Mouse (Mus musculus) bone marrow macrophage, adult 2 months (primary cell): ENCODE data around the gene Abcc10. TPM values are rescaled to one million over a fixed set of nuclear protein-coding genes. Genes with fewer than 3 reads are reported as not detected.
A peak's percentile ranks its signal among the peaks of the same experiment; 100 is the strongest.

Source experiments
- H3K27ac ChIP-seq: 2 replicates; pipeline ENCODE4 v1.5.1; 2012; ENCODE audit warnings: low read depth, low read length; ENCODE audit not compliant: insufficient read depth
- H3K4me1 ChIP-seq: 2 replicates; pipeline ENCODE4 v1.6.1; 2012; ENCODE audit warnings: low read length; ENCODE audit not compliant: control insufficient read depth, insufficient read depth
- H3K4me3 ChIP-seq: 2 replicates; pipeline ENCODE4 v1.5.1; 2012; ENCODE audit warnings: mild to moderate bottlenecking, low read length, moderate library complexity; ENCODE audit not compliant: insufficient read depth
- CTCF ChIP-seq: IDR thresholded peaks from 2 replicates; pipeline ENCODE4 v1.5.1; 2012; ENCODE audit warnings: low read depth, mild to moderate bottlenecking, low read length, moderate library complexity
- POLR2A ChIP-seq: IDR thresholded peaks from 2 replicates; pipeline ENCODE4 v1.6.1; 2012; ENCODE audit warnings: mild to moderate bottlenecking, low read depth, low read length, borderline replicate concordance
- polyA plus RNA-seq: library from polyadenylated mRNA; stranded (reverse); fragments of >200 nt; gene quantifications from 2 replicates; pipeline ENCODE4 v1.2.4, GENCODE M21; 2012; ENCODE audit not compliant: missing spikeins, insufficient read depth, insufficient read length

Abcc10 gene
- polyA plus RNA-seq, 1 experiment, result 5.4 TPM

DNA sequence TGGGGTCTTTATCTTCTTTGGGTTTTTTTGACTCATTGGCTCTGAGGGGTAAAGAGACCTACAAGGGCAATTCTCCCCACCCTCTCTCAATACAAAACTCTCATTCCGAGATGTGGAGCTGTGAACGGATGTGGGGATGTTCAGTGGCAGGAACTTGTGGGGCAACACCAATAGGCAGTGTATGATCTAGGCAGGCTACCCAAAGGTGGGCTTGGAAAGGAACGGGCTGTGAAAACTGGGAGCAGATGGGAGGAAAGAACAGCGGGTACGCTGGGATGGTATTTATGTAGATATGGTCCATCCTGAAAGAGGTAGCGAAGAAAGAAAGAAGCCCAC is 31.2 kb downstream of the Abcc10 start:
- H3K27ac ChIP-seq, result no peak overlapping the region
- H3K4me1 ChIP-seq, result peaks cover 4% of the 10 kb centered on the region
- TF ChIP-seq POLR2A (no peak), CTCF (no peak)
- peak overlapping the region; percentile 39 for H3K4me3 ChIP-seq

DNA sequence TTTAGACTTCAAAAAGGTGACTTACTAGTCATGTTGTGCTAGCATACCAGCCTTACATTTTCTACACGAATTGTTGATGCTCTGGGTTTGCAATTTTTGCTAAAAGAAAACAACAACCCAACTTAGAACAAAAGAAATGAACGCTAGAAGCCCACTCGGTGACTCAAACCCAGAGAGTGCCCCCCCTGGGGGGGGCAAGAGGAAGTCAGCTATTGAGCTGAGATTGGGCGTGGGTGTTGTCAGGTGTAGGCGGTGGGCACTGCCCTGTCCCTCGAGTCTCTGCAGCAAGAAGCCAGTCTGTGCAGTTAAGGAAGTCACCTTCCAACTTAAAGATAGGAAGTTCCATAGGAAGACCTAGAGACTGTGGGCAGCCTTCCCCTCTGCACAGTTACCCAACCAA is 31.6 kb downstream of the Abcc10 start:
- Histone ChIP-seq H3K27ac (no peak overlapping the region), H3K4me1 (peaks cover 4% of the 10 kb centered on the region), H3K4me3 (no peak overlapping the region)
- TF ChIP-seq CTCF (no peak), POLR2A (no peak)

DNA sequence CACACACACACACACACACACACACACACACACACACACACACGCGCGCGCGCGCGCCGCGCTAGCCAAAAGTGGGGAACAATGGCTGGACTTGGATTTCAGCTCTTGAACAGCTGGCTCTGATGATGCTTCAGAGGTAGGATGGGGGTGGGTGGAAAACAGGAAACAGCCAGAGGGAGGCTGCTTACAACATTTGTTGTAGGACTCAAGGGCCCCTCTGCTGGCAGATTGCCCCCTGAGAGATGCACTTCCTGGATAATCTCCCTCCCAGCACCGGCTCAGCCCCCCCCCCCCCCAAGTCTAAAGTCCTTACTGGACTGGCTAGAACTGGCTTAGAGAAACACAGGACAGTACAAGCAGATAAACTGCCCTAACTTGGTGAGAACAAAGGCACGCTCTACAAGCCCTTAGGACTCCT is 40.5 kb downstream of the Abcc10 start:
- peaks cover 6% of the 10 kb centered on the region for H3K4me1 ChIP-seq
- no peak overlapping the region for H3K27ac ChIP-seq
- H3K4me3 ChIP-seq, result no peak overlapping the region
- TF ChIP-seq CTCF, result no peak
- TF ChIP-seq POLR2A, result no peak

DNA sequence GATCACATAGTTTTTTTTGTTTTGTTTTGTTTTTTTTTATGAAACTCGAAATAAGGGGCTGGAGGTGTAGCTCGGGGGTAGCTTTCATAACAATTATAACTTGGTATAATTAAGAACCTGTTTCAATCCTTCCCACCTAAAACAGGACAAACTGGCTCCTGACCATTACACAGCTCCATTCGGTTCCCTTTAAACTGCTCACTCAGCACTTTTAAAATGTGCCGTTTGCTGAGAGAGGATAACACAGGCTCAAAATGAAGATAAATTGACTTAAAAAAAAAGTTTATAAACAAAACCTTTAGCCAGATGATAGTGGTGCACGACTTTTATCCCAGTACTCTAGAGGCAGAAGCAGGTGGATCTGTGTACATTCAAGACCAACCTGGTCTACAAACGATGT is 42.7 kb downstream of the Abcc10 start:
- Histone ChIP-seq H3K4me3 (no peak overlapping the region), H3K4me1 (peaks cover 12% of the 10 kb centered on the region), H3K27ac (no peak overlapping the region)
- TF ChIP-seq CTCF (no peak), POLR2A (no peak)

DNA sequence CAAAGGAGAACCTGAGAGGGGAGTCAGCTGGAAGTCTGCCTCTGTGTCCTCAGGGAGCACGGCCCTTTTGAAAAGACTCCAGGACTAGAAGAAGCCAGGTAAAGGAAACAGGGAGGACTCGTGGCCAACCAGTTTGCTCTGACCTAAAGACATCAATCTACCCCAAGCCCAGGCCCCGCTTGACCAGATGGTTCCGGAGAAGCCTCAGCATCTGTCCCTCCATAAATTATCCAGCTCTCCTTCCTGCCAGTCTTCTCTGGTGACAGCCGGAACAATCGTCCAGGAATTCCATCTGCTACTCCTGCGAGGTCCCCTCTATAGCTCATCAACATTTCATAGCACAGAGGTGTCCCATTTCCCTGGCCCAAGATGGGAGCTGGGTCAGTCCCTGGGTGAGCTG is 43.5 kb downstream of the Abcc10 start:
- H3K4me1 ChIP-seq, result peaks cover 12% of the 10 kb centered on the region
- no peak for TF ChIP-seq CTCF
- no peak overlapping the region for H3K4me3 ChIP-seq
- no peak overlapping the region for H3K27ac ChIP-seq

DNA sequence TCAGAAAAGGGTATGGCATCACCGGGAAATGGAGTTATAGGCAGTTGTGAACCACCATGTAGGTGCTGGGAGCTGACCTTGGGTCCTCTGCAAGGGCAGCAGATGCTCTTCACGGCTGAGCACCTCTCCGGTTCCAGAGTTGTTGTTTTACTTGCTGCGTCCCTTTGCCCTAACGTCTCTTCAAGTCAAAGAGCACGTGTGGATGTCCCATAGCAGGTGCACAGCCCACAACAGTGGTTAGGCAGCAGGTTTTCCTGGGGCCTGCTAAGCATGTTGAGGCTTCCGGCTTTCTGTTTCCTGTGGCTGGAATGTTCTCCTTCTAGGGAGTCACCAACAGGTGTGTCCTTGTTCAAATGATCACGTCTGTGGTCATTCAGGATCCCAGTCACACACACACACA is 44.2 kb downstream of the Abcc10 start:
- Histone ChIP-seq H3K27ac (no peak overlapping the region), H3K4me3 (no peak overlapping the region), H3K4me1 (peaks cover 12% of the 10 kb centered on the region)
- TF ChIP-seq CTCF (no peak), POLR2A (no peak)

DNA sequence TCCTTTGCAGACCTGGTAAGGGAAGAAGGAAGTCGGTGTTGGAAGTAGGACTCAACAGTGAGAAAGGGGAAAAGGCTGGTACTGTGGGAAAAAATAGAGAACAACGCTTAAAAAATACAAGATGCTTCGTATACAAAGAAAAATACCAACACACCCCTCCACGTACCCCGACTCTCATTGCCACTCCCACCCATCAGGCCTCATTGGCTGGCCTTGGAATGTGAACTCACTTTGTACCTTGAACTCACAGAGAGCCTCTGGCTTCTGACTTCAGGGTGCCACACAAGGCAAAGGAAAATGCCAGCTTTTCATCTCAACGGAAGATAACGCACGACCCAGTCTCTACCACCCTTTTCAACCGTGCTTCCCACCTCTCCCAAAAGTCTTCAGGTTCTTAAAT is 45.0 kb downstream of the Abcc10 start:
- peak overlapping the region; percentile 88 for H3K4me3 ChIP-seq
- peaks cover 12% of the 10 kb centered on the region for H3K4me1 ChIP-seq
- TF ChIP-seq POLR2A, result no peak
- no peak for TF ChIP-seq CTCF
- H3K27ac ChIP-seq, result no peak overlapping the region

DNA sequence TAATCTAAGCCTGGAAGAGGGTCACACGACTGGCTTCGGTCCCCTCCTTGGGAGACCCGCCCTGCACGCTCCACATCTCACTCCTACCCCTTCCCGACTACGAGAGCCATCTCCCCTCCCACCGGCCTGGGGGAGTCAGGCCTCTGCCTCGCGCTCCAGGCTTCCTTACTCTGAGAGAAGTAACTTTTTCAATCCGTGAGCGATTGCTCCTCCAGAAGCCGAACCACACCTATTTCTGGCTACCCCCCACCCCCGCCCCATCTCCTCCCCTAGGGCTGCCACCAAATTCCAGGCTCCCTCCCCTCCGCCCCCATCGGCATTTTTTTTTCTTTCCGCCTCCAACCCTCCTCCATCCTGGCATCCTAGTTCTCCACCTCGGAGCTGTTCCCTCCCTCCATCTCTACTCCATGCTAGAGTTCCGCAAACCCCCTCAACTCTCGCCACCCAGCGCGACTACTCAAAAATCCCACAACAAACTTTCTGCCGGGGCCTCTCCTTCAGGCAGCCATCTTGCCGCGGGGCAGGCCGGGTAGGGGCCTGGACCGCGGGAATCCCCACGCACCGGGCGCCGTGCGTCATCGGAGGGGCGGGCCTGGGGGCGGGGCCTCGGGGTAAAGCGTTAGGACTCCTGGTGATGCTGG is 45.5 kb downstream of the Abcc10 start, which contains the start of gene Tjap1:
Tjap1 (minus strand) TSS at position 544 of the 641 bp plus-strand sequence.
- peak; percentile 64; the same call in 1 of the 2 replicates for TF ChIP-seq POLR2A
- TF ChIP-seq CTCF, result no peak
- Histone ChIP-seq H3K27ac (peak within 1 kb of the TSS; percentile 71), H3K4me3 (peak within 1 kb of the TSS; percentile 88), H3K4me1 (peaks cover 12% of the 10 kb centered on the region)

DNA sequence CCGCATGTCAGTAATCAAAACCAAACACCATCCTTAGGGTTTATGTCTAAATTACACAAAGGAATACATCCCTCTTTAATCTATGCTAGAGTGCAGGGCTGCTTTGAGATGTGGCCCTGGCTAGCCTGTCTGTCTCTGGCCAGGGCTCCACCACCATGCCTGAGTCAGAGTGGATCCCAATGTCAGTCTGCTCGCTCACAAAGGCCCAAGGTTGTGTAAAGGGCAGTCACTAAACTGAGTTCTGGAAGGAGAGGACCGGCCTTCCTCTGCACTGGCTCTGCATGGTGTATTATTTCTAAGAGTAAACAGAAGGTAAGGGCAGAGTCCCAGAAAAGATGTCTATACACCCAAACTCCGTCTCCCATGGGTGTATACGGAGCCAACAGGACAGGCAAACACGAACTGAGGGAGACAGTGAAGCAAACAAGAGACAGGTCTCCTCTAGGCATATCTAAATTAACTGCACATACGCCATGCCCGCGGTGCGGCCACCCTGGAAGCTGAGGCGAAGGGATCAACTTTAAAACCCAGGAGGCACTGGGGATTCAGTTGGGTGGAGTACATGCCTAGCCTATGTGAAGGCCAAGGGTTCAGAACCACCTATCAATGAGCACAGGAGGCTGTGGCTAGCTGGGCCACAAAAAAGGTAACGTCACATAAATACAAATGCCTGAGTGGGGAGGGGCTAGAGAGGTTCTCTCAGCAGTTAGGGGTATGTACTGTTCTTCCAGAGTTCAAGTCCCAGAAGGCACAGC is 50.0 kb downstream of the Abcc10 start:
- H3K4me3 ChIP-seq, result no peak overlapping the region
- no peak overlapping the region for H3K27ac ChIP-seq
- TF ChIP-seq POLR2A (no peak), CTCF (no peak)
- peaks cover 8% of the 10 kb centered on the region for H3K4me1 ChIP-seq

DNA sequence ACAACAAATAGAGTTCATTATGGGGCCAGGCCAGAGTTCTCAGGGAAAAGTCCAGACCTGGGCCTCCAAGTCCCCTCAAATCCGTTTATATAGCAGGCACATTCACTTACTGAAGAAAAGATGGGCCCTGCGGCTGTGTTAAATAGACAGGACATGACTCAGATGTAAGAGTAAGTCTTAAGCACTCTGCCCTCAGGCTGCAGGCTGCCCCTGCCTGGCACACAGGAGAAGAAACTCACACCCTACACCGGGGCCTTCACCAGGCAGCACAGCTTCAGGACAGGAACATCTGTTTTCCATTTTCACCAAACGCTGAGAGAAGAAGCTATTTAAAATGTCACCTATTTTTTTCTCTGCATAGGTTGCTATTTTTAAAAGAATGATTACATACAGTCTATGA is 50.6 kb downstream of the Abcc10 start:
- H3K4me3 ChIP-seq, result no peak overlapping the region
- H3K27ac ChIP-seq, result no peak overlapping the region
- peaks cover 6% of the 10 kb centered on the region for H3K4me1 ChIP-seq
- TF ChIP-seq CTCF (no peak), POLR2A (no peak)
